Mouse (Mus musculus): ENCODE results near the gene Hist1h2ad. TPM values are rescaled to one million over a fixed set of nuclear protein-coding genes. Genes with fewer than 3 reads are reported as not detected.

The Hist1h2ad gene
- total and polyA plus RNA-seq, 2 experiments from 2014 or later, result 232 TPM; not detected in 1

DNA sequence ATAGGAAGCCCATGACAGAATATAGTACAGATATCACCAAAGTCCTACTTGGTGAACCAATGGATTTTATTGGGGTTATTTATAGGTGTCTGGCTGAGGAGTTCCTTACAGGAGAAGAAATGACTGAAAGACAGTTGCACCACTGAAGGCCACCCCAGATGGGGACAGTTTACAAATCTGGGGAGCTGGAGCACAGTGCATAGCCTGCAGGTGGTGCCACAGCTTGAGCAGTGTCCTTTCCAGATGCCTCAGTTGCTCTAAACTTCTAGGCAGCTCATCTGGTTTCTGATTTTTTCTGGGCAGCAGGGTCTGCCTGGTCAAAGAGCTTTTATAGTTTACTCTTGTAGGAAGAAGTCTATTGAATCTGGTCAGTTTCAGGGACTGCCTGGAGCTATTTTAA lies 35.7 kb downstream of the Hist1h2ad start:
- Histone ChIP-seq H3K36me3 (ENCODE audit: insufficient read depth, low read length) (no peaks in the 10 kb centered on the region), H3K27me3 (ENCODE audit: insufficient read depth, low read length) (no peaks in the 10 kb centered on the region), H3K4me3 (ENCODE audit: low read depth, low read length) (no peak overlapping the region), H3K9me3 (ENCODE audit: low read length) (no peaks in the 10 kb centered on the region), H3K27ac (ENCODE audit: low read depth, low read length) (no peak overlapping the region), H3K4me1 (ENCODE audit: insufficient read depth, low read length) (no peaks in the 10 kb centered on the region), H3K9ac (replicated peaks; ENCODE audit: low read length, poor library complexity, severe bottlenecking) (no peak overlapping the region), H3K4me2 (ENCODE audit: low read depth, low read length, poor library complexity, severe bottlenecking) (no peak overlapping the region)
- TF ChIP-seq CTCF (IDR thresholded peaks at IDR 0.05), result no peak
- DNase-seq (ENCODE audit: low spot score) (no peak), ATAC-seq (ENCODE audit: low FRiP score) (no peak)

GRCm38 (mm10) chr13:23610393-23610792 lies 36.2 kb downstream of the Hist1h2ad start:
- TF ChIP-seq CTCF (IDR thresholded peaks at IDR 0.05), result no peak
- DNase-seq (ENCODE audit: low spot score) (no peak), ATAC-seq (ENCODE audit: low FRiP score) (no peak)
- Histone ChIP-seq H3K27ac (ENCODE audit: low read depth, low read length) (no peak overlapping the region), H3K36me3 (ENCODE audit: insufficient read depth, low read length) (no peaks in the 10 kb centered on the region), H3K4me1 (ENCODE audit: insufficient read depth, low read length) (no peaks in the 10 kb centered on the region), H3K9ac (replicated peaks; ENCODE audit: low read length, poor library complexity, severe bottlenecking) (no peak overlapping the region), H3K4me3 (ENCODE audit: low read depth, low read length) (no peak overlapping the region), H3K27me3 (ENCODE audit: insufficient read depth, low read length) (no peaks in the 10 kb centered on the region), H3K4me2 (ENCODE audit: low read depth, low read length, poor library complexity, severe bottlenecking) (no peak overlapping the region), H3K9me3 (ENCODE audit: low read length) (no peaks in the 10 kb centered on the region)
- WGBS, result 65% methylated on average over 2 of the region's 2 CpGs

GRCm38 (mm10) chr13:23611638-23612037 lies 37.5 kb downstream of the Hist1h2ad start:
- H3K27me3 ChIP-seq (ENCODE audit: insufficient read depth, low read length), result no peaks in the 10 kb centered on the region
- 86% methylated on average over 3 of the region's 3 CpGs for whole genome bisulfite sequencing
- no peaks in the 10 kb centered on the region for H3K4me1 ChIP-seq (ENCODE audit: insufficient read depth, low read length)
- DNase-seq (ENCODE audit: low spot score), result no peak
- TF ChIP-seq CTCF (IDR thresholded peaks at IDR 0.05), result no peak
- H3K4me3 ChIP-seq (ENCODE audit: low read depth, low read length), result no peak overlapping the region
- no peaks in the 10 kb centered on the region for H3K36me3 ChIP-seq (ENCODE audit: insufficient read depth, low read length)
- no peaks in the 10 kb centered on the region for H3K9me3 ChIP-seq (ENCODE audit: low read length)
- no peak overlapping the region for H3K4me2 ChIP-seq (ENCODE audit: low read depth, low read length, poor library complexity, severe bottlenecking)
- no peak for ATAC-seq (ENCODE audit: low FRiP score)
- no peak overlapping the region for H3K27ac ChIP-seq (ENCODE audit: low read depth, low read length)
- no peak overlapping the region for H3K9ac ChIP-seq (replicated peaks; ENCODE audit: low read length, poor library complexity, severe bottlenecking)

- Histone ChIP-seq H3K9me3 (ENCODE audit: low read length) (no peaks in the 10 kb centered on the region), H3K9ac (replicated peaks; ENCODE audit: low read length, poor library complexity, severe bottlenecking) (peak overlapping the region; percentile 58; the same call in 1 of the 2 replicates), H3K4me3 (ENCODE audit: low read depth, low read length) (peak overlapping the region; percentile 52), H3K27me3 (ENCODE audit: insufficient read depth, low read length) (no peaks in the 10 kb centered on the region), H3K4me2 (ENCODE audit: low read depth, low read length, poor library complexity, severe bottlenecking) (peak overlapping the region; percentile 81), H3K27ac (ENCODE audit: low read depth, low read length) (peak overlapping the region; percentile 90), H3K4me1 (ENCODE audit: insufficient read depth, low read length) (no peaks in the 10 kb centered on the region), H3K36me3 (ENCODE audit: insufficient read depth, low read length) (no peaks in the 10 kb centered on the region)
- ATAC-seq (ENCODE audit: low FRiP score) (no peak), DNase-seq (ENCODE audit: low spot score) (no peak)
- TF ChIP-seq CTCF (IDR thresholded peaks at IDR 0.05), result no peak
- WGBS, result 54% methylated on average over 12 of the region's 12 CpGs
These were observed 46.0 kb downstream of the Hist1h2ad start for GRCm38 (mm10) chr13:23620056-23620732.

- Histone ChIP-seq H3K9ac (replicated peaks; ENCODE audit: low read length, poor library complexity, severe bottlenecking) (peak within 1 kb of the TSS; percentile 58), H3K4me1 (ENCODE audit: insufficient read depth, low read length) (no peaks in the 10 kb centered on the region), H3K27me3 (ENCODE audit: insufficient read depth, low read length) (no peaks in the 10 kb centered on the region), H3K4me2 (ENCODE audit: low read depth, low read length, poor library complexity, severe bottlenecking) (peak within 1 kb of the TSS; percentile 81), H3K9me3 (ENCODE audit: low read length) (no peaks in the 10 kb centered on the region), H3K27ac (ENCODE audit: low read depth, low read length) (peak within 1 kb of the TSS; percentile 90), H3K4me3 (ENCODE audit: low read depth, low read length) (peak within 1 kb of the TSS; percentile 52), H3K36me3 (ENCODE audit: insufficient read depth, low read length) (no peaks in the 10 kb centered on the region)
- no peak for TF ChIP-seq CTCF (IDR thresholded peaks at IDR 0.05)
- ATAC-seq (ENCODE audit: low FRiP score) (peak; percentile 86), DNase-seq (ENCODE audit: low spot score) (peak; percentile 97)
- WGBS, result under 1% methylated on average over 27 of the region's 27 CpGs
These were observed 46.8 kb downstream of the Hist1h2ad start, which contains the start of gene Hist1h2be for GRCm38 (mm10) chr13:23620733-23621531. TSS of gene Hist1h2be (minus strand) at chr13:23621124.
